Mouse (Mus musculus) ES-E14 (cell line): ENCODE results near the gene Cyp2w1.

Experiments used
- CHD2 ChIP-seq: IDR thresholded peaks from 2 replicates; pipeline ENCODE4 v1.6.1; 2014; ENCODE audit warnings: mild to moderate bottlenecking, low read depth, low read length, inconsistent platforms
- HCFC1 ChIP-seq: IDR thresholded peaks from 2 replicates; pipeline ENCODE4 v1.6.1; 2012; ENCODE audit warnings: low read length, inconsistent platforms, borderline replicate concordance; ENCODE audit not compliant: insufficient read depth

DNA sequence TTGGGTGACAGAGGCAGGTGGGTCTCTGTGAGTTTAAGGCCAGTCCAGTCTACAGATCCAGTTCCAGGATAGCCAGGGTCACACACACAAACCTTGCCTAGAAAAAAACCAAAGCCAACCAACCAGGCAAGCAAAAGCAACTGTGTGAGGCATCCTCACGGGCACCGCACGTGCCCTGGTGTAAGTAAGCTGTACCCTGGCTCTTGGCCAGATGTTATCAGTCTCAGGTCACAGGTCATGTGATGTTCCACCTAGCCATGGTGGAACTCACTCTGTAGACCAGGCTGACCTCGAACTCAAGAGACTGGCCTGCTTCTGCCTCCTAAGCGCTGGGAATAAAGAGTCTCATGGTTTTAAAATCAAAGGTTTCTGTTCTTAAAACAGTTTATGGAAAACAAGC is 6.8 kb downstream of the Cyp2w1 start:
- TF ChIP-seq CHD2: no peak
- no peak for TF ChIP-seq HCFC1
